Mouse (Mus musculus) thymus, postnatal 0 days (tissue): ENCODE measurements around the gene Atad3a. TPM values are rescaled to one million over a fixed set of nuclear protein-coding genes. Genes with fewer than 3 reads are reported as not detected.
A peak's percentile ranks its signal among the peaks of the same experiment; 100 is the strongest.

ENCODE experiments used
- DNase-seq: peaks from one replicate; pipeline ENCODE4 v3.0.0-alpha.2; 2015; ENCODE audit warnings: low spot score
- polyA plus RNA-seq: library from polyadenylated mRNA; unstranded; fragments of >200 nt; fragmentation: Nextera tagmentation; extraction: Ambion mirVana; gene quantifications from 2 replicates; pipeline ENCODE4 v1.2.1, GENCODE M21; 2015

The Atad3a gene
- polyA plus RNA-seq, 1 experiment from 2014 or later, result 63.9 TPM

DNA sequence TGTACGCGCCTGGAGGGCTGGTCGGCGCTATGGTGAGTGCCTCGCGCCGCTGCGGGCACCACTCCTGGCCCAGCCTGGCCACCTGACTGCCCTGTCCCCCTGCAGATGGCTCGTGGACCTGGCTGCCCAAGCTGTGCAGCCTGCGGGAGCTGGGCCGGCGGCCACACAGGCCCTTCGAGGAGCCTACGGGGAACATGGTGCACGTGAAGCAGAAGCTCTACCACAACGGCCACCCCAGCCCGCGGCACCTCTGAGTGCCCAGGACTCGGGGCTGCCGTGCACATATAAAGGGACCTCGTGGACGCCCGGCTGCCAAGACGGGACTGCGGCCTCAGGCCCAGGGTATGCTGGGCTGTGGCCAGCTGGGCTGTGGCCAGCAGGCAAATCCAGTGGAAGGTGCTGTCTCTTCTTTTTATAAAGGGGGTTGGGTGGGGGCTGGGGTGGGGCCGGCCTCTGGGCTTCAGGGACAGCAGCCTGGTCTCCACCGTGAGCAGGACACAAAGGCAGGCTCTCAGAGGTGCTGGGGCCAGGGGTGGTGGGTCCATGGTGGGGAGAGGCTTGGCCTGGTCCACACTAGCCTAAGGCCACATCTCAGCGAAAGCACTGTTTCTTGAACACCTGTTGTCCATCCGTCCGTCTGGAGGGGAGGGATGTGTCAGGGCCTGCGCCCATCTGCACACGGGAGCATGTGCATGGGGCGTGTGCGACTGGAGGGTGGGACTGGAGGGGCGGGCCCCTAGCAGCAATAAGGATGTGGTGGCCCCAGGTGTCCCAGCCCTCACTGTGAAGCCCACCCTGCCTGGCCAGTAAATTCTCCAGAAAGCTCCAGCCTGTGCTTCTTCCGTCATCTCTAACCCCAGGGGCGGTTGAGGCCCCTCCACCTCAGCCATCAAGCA lies 20.9 kb downstream of the Atad3a start:
- DNase-seq, result no peak

- DNase-seq, result no peak
Observed at GRCm38 (mm10) chr4:155739152-155739551, 21.7 kb downstream of the Atad3a start.

- DNase-seq, result no peak
Observed at GRCm38 (mm10) chr4:155738262-155738661, 22.6 kb downstream of the Atad3a start.

DNA sequence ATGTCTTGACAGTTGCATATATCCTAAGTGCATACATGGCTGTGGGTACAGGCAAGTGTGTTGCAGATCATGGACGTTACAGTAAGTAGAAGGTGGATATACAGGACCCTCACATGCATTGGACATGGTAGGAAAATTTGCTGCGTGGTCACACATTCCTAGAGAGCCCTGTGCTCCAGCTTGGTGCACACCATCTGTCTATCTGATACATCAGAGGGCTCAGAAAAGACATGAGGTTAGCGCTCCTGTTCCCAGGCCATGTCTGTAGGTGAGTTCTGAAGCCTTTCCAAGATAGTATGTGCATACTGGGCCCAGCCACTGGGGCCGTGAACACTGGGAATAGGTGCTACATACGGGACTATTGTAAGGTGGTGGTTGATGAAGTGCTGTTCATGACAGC lies 24.5 kb downstream of the Atad3a start:
- DNase-seq, result no peak

GRCm38 (mm10) chr4:155735788-155736187 lies 25.1 kb downstream of the Atad3a start:
- DNase-seq, result no peak

DNA sequence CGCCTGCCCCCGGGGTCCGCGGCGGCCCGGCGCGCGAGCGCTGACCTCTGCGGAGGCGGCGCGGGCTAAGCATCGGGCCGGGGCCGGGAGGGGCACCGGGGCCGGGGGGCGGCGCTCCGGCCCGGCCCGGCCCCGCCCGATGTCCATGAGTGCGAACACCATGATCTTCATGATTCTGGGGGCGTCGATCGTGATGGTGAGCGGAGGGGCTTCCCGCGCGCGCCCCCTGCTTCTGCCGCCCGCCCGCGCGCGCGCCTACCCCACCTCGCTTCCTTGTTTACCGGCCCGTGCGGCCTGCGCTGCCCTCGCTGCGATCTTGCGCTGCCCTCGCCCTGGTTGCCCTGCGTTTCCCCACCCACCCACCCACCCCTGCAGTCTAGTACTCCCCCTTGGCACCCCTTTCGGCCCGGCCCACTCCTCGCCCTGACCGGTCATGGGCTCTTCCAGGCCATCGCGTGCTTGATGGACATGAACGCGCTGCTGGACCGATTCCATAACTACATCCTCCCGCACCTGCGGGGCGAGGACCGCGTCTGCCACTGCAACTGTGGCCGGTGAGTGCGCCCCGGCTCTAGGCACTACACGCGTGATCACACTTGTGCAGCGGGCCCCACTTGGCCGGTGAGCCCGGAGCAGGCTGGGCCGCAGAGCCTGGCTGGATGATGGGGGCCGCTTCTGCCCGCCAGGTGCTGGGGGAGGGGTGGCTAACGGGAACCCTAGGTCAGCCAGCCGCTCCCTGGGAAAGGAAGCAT lies 25.8 kb downstream of the Atad3a start:
- DNase-seq, result peak; percentile 54

GRCm38 (mm10) chr4:155734350-155734941 lies 26.4 kb downstream of the Atad3a start, which contains the start of gene Tmem240:
TSS of gene Tmem240 (plus strand) at chr4:155734800.
- peak; percentile 82 for DNase-seq

- no peak for DNase-seq
Observed at GRCm38 (mm10) chr4:155733267-155733666, 27.6 kb downstream of the Atad3a start.

DNA sequence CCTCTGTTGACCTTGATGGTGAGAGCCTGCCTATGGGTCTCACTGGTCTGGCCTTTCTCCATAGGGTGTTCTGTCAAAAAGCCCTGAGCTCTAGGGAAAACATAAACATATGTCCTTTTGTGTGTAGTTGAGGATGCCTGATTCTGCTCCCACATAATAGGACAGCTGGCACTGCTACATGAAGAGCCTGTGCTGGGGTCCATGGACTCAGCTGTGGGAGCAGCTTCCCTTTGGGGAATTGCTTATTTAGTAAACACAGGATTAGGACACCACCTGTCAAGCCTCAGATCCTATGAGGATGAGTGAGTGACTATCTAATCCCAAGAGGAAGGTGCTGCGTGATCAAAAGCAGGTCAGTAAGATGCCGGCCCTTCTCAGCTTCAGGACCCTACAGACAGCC lies 32.9 kb downstream of the Atad3a start:
- no peak for DNase-seq

- peak; percentile 32 for DNase-seq
Observed at GRCm38 (mm10) chr4:155721668-155722083, 39.2 kb downstream of the Atad3a start.

- DNase-seq, result no peak
Observed at GRCm38 (mm10) chr4:155710521-155711252, 50.2 kb downstream of the Atad3a start.

DNA sequence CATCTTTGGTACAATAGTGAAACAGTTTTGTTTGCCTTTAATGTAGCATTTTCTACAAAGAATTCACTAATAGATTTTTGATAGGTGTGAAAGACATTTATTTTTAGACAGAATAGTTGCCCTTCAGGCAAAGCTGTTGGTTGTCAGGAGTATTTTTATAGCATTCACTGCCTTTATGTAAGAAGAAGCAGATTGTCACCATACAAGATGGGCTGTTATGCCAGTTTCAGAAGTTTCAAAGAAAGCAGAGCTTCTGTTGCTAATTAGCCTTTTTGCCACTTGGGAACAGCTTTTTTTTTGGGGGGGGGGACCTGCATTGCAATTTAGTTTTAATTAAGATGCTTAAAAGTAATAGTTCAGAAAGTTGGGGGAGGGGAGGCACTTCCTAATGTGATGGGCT lies 51.9 kb downstream of the Atad3a start:
- DNase-seq, result no peak

DNA sequence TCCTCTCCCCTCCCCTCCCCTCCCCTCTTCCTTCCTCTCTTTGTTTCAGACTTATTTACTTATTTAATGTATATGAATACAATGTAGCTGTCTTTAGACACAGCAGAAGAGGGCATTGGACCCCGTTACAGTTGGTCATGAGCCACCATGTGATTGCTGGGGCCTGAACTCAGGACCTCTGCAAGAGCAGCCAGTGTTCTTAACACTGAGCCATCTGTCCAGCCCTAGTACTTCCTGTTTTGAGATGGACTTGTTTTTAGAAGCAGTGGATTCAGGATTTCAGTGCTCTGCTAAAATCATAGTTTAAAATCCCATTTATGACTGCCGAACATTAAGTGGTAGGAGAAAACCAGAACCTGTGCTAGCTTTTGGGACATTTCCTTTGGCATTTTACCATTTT lies 52.3 kb downstream of the Atad3a start:
- DNase-seq, result no peak

DNA sequence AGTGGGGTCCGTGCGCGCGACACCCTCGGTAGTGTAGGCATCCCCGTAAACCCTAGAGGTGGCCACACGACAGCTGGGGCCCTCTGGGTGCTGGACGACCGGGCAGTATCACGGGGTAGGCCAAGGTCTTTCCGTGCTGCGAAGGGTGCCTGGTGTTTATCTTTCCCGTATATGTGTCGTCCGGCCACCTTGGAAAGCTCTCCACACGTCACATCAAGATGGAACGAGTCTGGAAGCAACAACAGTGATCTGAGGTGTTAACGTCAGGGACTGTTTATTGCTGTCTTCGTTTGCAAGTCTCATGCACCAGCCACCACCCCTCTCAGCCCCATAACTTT lies 55.3 kb downstream of the Atad3a start:
- no peak for DNase-seq

DNA sequence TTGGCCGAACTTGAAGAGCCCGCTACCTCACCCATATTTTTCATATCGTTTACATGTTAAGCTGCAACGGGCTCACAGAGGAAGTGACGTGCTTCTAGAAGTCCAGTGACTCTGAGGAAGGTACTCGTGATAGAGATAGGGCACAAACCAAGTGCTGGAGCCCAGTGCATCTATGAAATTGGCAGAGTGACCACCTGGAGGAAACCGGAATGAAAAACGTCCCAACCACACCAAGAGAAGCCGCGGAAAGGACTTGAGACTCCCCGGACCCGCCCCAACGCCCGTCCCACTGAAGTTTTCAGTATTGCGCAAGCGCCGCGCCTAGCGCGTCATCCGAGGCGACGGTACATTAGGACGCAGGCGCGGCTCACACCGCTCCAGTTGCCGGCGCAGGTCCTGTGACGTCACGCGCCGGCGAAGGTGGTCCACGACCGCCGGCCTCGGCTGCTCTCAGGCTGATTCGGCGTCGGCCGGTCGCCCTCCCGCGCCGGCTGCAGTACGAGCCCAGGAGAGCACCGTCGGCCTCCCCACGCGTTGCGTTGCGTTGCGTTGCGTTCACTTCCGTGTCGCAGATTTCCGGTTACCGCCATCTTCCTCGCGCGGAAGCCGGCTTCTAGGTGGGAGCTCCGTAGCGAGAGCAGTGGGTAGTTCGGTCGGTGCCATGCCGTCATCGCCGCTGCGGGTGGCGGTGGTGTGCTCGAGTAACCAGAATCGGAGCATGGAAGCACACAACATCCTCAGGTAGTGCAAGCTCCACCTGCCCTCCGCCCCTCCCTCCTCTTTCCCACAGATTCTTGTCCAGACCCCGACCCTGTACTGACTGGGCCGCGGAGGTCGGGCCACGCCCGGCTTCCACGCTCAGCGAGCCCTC lies 55.9 kb downstream of the Atad3a start, which contains the start of gene Ssu72:
Gene Ssu72 (plus strand): TSS at position 80 of the 871 bp plus-strand sequence.
- peak; percentile 96 for DNase-seq

- DNase-seq, result no peak
Observed at GRCm38 (mm10) chr4:155703425-155703929, 57.4 kb downstream of the Atad3a start.

DNA sequence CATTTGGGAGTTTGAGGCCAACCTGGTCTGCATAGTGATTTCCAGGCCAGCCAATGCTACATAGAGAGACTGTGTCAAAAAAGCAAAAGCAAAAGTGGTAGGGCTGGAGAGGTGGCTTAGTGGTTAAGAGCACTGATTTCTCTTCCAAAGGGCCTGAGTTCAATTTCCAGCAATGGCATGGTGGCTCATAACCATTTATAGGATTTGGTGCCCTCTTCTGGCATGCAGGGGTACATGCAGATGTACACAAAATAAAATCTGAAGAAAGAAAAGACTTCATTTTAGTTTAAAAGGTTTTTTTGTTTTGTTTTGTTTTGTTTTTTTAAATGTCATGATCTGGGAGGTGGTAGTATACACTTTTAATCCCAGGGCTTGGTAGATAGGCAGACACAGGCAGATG lies 60.5 kb downstream of the Atad3a start:
- DNase-seq, result peak; percentile 45

DNA sequence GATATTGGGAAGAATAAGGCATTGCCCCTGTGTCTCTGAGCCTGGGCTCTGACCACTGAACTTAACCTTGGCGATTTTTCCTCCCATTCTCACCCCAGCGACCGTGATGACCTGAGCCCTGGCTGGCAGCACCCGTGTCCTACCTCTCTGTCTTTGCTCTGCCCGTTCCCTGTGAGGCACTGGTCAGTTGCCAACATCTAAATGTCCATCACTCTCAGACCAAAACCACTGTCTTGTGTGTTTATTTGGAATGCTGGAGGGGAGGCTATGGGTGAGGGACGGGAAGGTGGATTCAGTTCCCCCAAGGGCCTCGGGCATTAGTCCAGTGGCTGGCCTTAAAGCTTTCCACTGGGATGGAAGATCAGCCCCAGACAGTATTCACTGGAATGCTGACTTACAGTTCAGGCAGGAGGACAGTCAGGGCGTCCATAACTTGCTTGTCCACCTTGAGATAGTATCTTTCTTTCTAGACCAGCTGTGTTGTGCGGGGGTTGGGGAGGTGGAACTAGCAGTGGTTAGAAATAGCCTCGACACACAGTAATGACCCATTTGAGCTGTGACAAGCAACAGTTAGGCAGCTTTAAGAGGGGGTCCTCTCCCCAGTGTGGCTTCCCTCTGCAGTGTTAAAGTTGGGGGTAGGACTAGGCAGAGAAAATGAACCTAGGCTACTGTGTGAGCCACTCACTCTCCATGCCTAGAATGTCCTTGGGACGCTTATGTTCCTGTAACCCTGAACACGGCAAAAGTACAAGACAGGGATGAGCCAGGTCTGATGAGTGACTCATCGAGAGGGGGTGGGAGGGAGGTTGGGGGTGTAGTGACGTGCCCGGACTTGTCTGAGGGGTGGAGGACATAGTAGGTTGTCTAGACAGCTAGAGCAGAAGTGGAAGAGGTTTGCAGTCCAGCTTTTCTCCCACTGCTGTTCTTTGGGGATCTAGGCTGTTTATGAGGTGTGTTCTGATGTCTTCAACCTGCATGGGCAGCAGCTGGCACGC lies 64.3 kb downstream of the Atad3a start:
- no peak for DNase-seq

- DNase-seq, result no peak
Observed at GRCm38 (mm10) chr4:155695531-155696062, 65.3 kb downstream of the Atad3a start.
